Mouse (Mus musculus) 416B (cell line): ENCODE measurements at regions not wholly inside any gene's neighbourhood (a gene's known extent, or its start where the extent isn't known, plus 50 kb on each side); places are given as distances from the start of the nearest gene placed in this dataset.
A peak's percentile ranks its signal among the peaks of the same experiment; 100 is the strongest.

Experiments
- DNase-seq: peaks from one replicate; pipeline ENCODE4 v3.0.0; 2011; ENCODE audit warnings: low read depth

GRCm38 (mm10) chr2:95378296-95378695 lies 939.7 kb upstream of the Lrrc4c start:
- peak; percentile 75 for DNase-seq

DNA sequence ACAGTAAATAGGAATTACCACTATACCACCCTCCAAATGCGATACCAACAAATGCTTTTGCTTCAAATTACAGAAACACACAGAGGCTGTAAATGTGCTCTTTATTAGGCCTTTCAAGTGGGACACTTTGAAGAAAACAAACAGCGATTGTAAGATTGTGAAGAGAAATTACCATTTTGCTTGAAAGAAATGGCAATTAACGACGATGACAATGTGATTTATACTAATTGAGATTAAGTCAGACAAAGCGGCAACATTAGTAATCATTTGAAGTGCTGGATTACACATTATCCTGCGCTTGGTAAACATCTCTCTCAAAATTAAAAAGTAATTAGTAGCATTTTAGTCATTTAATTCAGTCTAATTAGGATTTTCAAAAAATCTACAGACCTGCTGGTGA lies 938.5 kb upstream of the Api5 start:
- no peak for DNase-seq

GRCm38 (mm10) chr2:95366824-95367715 lies 929.1 kb upstream of the Api5 start:
- no peak for DNase-seq
